In genomic region chr12:112677943-112678554, GRCm38 (mm10) we compare ENCODE assay signal across 1 mouse cellular context.
TF ChIP-seq lines count a peak whose summit lies in the region.

No protein-coding gene starts in this region.

TF ChIP-seq in CH12.LX, 34 proteins besides CTCF, POLR2A, EP300 and RAD21 (continued from another document):
- no peak for TF ChIP-seq IRF4 (IDR thresholded peaks at IDR 0.05; ENCODE audit: low read depth, low read length)
